Mouse (Mus musculus) cortical plate, adult 2 months (tissue): ENCODE measurements around the gene Pla2g12a.

ENCODE experiments used
- CTCF ChIP-seq: fragments of 200-500 bp; IDR thresholded peaks from 2 replicates; pipeline ENCODE4 v1.5.1; 2011; ENCODE audit warnings: mild to moderate bottlenecking, control low read depth, low read length; ENCODE audit not compliant: insufficient read depth; ENCODE audit errors: extremely low read depth
- POLR2A ChIP-seq: fragments of 200-500 bp; IDR thresholded peaks from 2 replicates; pipeline ENCODE4 v1.6.1; 2011; ENCODE audit warnings: mild to moderate bottlenecking, low read length, control low read depth; ENCODE audit not compliant: insufficient read depth; ENCODE audit errors: extremely low read depth

- TF ChIP-seq CTCF (no peak), POLR2A (no peak)
Observed at GRCm38 (mm10) chr3:129936561-129936960, 58.2 kb downstream of the Pla2g12a start.
